Mouse (Mus musculus) intestine, postnatal 0 days (tissue): ENCODE results near the gene Bmp4. TPM values are rescaled to one million over a fixed set of nuclear protein-coding genes. Genes with fewer than 3 reads are reported as not detected.

Source experiments
- ATAC-seq: fragments of 200-750 bp; cut with Nextera tagmentation; 2 replicates; pipeline ENCODE4 v1.8.0; 2017; ENCODE audit warnings: mild to moderate bottlenecking, moderate TSS enrichment, moderate library complexity
- H3K27ac ChIP-seq: fragments of 300-500 bp; sonication (generic); 2 replicates; pipeline ENCODE4 v1.5.1; 2014; ENCODE audit warnings: mild to moderate bottlenecking, low read depth, low read length, moderate library complexity
- H3K27me3 ChIP-seq: fragments of 300-500 bp; sonication (generic); replicated peaks from 2 replicates; pipeline ENCODE4 v1.6.1; 2014; ENCODE audit warnings: low read length, mixed read lengths; ENCODE audit not compliant: control insufficient read depth, insufficient read depth
- H3K36me3 ChIP-seq: fragments of 300-500 bp; sonication (generic); 2 replicates; pipeline ENCODE4 v1.6.1; 2014; ENCODE audit warnings: mild to moderate bottlenecking, moderate library complexity; ENCODE audit not compliant: control insufficient read depth, insufficient read depth
- H3K4me1 ChIP-seq: fragments of 300-500 bp; sonication (generic); replicated peaks from 2 replicates; pipeline ENCODE4 v1.6.1; 2014; ENCODE audit warnings: antibody characterized with exemption, low read length, mixed read lengths; ENCODE audit not compliant: control insufficient read depth, insufficient read depth
- H3K4me2 ChIP-seq: fragments of 300-500 bp; sonication (generic); replicated peaks from 2 replicates; pipeline ENCODE4 v1.6.1; 2014; ENCODE audit warnings: low read depth, mild to moderate bottlenecking, moderate library complexity
- H3K4me3 ChIP-seq: fragments of 300-500 bp; sonication (generic); 2 replicates; pipeline ENCODE4 v1.5.1; 2014; ENCODE audit warnings: low read depth, low read length
- H3K9ac ChIP-seq: fragments of 300-500 bp; sonication (generic); 2 replicates; pipeline ENCODE4 v1.6.1; 2014; ENCODE audit warnings: mild to moderate bottlenecking, low read depth, low read length
- H3K9me3 ChIP-seq: fragments of 300-500 bp; sonication (generic); 2 replicates; pipeline ENCODE4 v1.6.1; 2016; ENCODE audit warnings: mixed run types; ENCODE audit not compliant: control insufficient read depth
- CTCF ChIP-seq: sonication (generic); IDR thresholded peaks from 2 replicates; pipeline ENCODE4 v1.5.1; 2016; ENCODE audit warnings: low read depth, mild to moderate bottlenecking, control low read depth, antibody characterized with exemption, moderate library complexity
- WGBS: fragments of 180-500 bp; shearing (Covaris S2); extraction: QIAGEN DNeasy Blood & Tissue Kit; methylation state at CpG from one replicate; pipeline ENCODE4 v1.1.7; 2014; 5-methylcytosine and 5-hydroxymethylcytosine counted together
- polyA plus RNA-seq: library from polyadenylated mRNA; unstranded; fragments of >200 nt; fragmentation: Nextera tagmentation; extraction: Ambion mirVana; gene quantifications from 2 replicates; pipeline ENCODE4 v1.2.1, GENCODE M21; 2015

Bmp4 gene
- polyA plus RNA-seq, 1 experiment from 2014 or later, result 20.2 TPM

DNA sequence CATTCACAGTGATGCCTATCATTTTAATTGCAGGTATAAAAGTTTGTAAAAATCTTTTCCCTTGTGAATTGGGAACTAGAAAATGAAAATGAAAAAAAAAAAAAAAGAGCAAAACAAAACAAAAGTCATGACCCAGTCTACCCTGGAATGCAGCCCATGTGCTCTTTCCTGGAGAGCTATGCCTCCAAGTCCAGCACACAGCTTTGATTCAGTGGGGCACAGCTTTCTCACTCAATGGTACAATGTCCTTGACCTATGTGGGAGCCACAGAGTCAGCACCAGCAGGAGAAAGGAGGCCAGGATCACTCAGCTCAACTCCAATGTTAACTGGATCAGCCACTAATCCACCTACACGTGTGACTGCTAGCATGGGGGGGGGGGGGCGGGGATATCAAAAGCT lies 9.5 kb upstream of the Bmp4 start:
- Histone ChIP-seq H3K9ac (no peak overlapping the region), H3K4me1 (no peaks in the 10 kb centered on the region), H3K27ac (no peak overlapping the region), H3K4me3 (no peak overlapping the region), H3K9me3 (no peaks in the 10 kb centered on the region), H3K4me2 (no peak overlapping the region), H3K27me3 (peaks cover 24% of the 10 kb centered on the region), H3K36me3 (no peaks in the 10 kb centered on the region)
- ATAC-seq, result no peak
- no peak for TF ChIP-seq CTCF
- WGBS, result 58% methylated on average over 2 of the region's 2 CpGs

DNA sequence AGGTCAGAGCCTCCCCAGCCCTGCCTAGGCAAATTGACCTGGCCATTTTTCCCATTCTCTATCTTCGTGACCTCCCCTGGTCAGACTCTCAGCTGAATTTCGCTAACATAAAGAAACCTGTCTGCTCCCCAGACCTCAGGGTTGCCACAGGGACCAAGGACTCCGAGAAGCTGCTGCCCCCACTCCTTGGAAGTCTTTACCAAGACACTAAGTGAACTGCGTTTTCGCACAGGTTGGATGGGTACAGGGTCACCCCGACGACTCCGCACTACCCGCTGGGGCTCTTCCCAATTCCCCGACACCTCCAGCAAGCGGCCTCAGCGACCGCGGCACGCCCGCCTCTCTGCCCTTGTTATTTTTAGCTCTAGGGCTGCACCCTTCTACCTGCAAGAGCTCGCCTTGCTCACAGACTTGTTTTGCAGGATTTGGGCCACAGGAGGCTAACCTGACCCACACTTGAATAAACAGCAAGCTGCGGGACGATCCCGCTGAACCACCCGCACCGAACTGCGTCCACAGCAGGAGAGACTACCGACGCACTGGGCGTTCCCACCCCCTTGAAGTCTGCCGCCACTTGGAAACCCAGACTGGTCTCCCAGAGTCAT lies 7.7 kb upstream of the Bmp4 start:
- no peaks in the 10 kb centered on the region for H3K4me1 ChIP-seq
- peak overlapping the region; percentile 51 for H3K4me2 ChIP-seq
- no peaks in the 10 kb centered on the region for H3K36me3 ChIP-seq
- no peak overlapping the region for H3K9ac ChIP-seq
- WGBS, result 9% methylated on average over 27 of the region's 27 CpGs
- ATAC-seq, result no peak
- H3K27me3 ChIP-seq, result peaks cover 24% of the 10 kb centered on the region
- no peak overlapping the region for H3K27ac ChIP-seq
- peak overlapping the region; percentile 1 for H3K4me3 ChIP-seq
- TF ChIP-seq CTCF, result no peak
- no peaks in the 10 kb centered on the region for H3K9me3 ChIP-seq

DNA sequence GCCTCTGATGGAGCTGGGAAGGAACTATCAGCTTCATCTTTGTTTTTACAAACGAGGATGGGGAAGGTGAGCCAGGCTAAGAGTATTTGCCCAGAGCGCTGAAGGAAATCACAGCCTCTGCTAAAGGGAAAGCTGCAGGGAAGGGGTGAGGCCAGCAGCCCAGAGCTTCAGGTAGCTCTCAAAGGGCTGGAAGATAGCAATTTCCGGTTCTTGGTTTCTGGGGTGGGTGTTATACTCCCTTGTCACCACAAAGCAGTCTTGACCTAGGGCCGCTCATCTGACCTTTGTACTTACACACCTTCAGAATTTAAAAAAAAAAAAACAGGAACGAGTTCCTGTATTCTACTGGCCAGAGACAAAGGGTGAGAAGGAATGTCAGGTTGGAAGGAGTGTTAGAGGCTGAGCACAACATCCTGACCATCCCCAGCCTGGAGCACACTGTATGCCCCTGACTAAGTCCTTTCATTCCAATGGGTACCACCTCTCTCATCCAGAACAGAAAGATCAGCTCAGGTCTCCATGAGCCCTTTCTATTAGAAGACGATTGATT lies 1.2 kb upstream of the Bmp4 start:
- Histone ChIP-seq H3K9me3 (no peaks in the 10 kb centered on the region), H3K36me3 (no peaks in the 10 kb centered on the region), H3K27me3 (peaks cover 52% of the 10 kb centered on the region), H3K27ac (no peak overlapping the region), H3K9ac (no peak overlapping the region), H3K4me2 (no peak overlapping the region), H3K4me3 (no peak overlapping the region), H3K4me1 (no peaks in the 10 kb centered on the region)
- 34% methylated on average over 6 of the region's 6 CpGs for WGBS
- ATAC-seq, result no peak
- no peak for TF ChIP-seq CTCF

DNA sequence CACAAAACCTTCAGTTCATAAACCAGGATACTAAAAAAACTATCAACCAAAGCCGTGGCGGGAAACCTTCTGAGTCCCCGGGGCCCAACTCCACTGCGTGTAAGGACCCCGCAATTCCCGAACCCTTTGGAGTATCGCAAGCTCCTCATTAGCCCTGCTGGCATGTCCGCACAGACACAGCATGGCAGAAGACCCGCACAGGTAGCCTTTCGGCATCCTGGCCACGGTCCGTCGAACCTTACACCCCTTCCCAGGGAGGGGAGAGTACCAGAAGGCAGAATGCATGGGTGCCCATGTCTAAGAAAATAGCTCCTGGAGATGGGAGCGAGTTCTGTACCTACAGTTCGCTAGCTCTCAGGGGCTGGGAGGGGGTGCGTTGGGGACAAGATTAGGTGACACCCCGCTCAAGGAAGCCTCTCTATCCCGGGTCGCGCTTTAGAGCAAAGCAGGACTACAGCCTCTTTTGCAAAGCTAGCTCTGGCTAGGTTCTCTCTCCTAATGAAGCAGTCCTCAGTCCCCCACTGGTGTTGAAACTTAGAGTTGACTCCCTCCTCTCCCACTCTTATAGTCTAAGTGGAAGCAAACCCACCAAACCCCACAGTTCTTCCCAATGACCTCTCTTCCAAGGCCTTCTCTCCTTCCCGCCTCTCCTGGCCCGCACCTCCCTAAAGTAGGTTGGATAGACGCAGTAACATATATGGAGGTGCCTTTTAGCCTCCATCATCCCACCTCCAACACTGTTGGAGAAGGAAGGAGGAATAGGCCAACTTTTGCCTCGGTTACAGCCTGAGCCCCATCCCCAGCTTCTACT lies 826 bp downstream of the Bmp4 start:
- Histone ChIP-seq H3K9me3 (no peaks in the 10 kb centered on the region), H3K27me3 (peaks cover 52% of the 10 kb centered on the region), H3K4me3 (peak overlapping the region; percentile 62), H3K4me1 (no peaks in the 10 kb centered on the region), H3K27ac (peak overlapping the region; percentile 9; the same call in 1 of the 2 replicates), H3K4me2 (peak overlapping the region; percentile 85), H3K9ac (peak overlapping the region; percentile 31), H3K36me3 (no peaks in the 10 kb centered on the region)
- WGBS, result 7% methylated on average over 24 of the region's 24 CpGs
- no peak for ATAC-seq
- no peak for TF ChIP-seq CTCF

DNA sequence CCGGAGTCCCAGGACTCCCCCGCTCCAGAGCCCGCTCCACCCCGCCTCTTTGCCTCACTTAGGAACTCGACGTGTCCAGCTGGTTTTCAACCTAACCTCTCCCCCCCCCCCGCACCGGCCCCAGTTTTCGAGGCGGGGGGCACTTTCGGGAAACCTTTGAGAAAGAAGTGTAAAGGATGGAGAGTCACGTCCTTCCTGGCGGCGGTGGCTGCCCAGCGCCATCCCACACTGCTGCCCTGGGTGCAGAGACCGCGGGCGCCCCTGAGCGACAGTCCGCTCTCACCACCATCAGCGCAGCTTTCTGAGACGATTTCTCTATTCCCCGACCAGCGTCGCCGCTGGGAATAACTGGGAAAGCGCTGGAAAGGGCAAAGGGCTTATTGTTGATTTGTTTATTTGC lies 1.8 kb downstream of the Bmp4 start:
- H3K4me2 ChIP-seq, result peak overlapping the region; percentile 85
- H3K27ac ChIP-seq, result peak overlapping the region; percentile 54
- no peak for ATAC-seq
- TF ChIP-seq CTCF, result peak; percentile 67
- H3K4me3 ChIP-seq, result peak overlapping the region; percentile 62
- H3K9me3 ChIP-seq, result no peaks in the 10 kb centered on the region
- no peaks in the 10 kb centered on the region for H3K4me1 ChIP-seq
- H3K9ac ChIP-seq, result peak overlapping the region; percentile 31
- no peaks in the 10 kb centered on the region for H3K36me3 ChIP-seq
- WGBS, result under 1% methylated on average over 27 of the region's 27 CpGs
- H3K27me3 ChIP-seq, result peaks cover 59% of the 10 kb centered on the region

DNA sequence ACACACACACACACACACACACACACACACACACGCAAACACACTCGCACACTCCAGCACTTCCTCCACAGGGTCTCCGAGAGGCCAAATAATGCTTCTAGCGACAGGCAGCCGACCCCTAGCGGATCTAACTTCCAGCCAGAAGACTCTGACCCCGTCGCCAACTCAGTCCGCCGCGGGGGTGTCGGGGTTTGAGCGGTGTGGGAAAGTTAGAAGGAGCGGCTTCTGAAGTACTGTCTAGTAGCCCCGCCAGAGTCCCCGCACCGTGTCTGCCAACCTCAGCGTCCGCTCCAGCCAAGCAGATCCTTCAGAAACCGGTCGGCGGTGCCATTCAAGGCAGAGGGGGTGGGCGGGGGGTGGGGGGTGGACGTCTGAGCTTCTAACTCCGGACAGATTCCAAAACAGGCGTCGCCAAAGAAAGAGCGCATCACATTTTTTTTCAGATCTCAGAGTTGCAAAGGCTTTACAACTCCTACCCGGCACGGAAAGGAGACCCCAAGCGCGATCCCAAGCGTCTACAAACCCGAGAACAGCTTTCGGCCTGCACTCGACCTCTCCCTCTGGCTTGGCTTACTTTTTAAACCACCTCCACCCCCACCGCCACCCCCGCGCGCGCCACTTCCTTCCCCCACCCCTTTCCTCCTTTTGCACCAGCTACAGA lies 2.5 kb downstream of the Bmp4 start:
- peak overlapping the region; percentile 85 for H3K4me2 ChIP-seq
- peak; percentile 44 for TF ChIP-seq CTCF
- H3K4me3 ChIP-seq, result peak overlapping the region; percentile 62
- ATAC-seq, result peak; percentile 19; the same call in 1 of the 2 replicates
- H3K27ac ChIP-seq, result peak overlapping the region; percentile 54
- under 1% methylated on average over 41 of the region's 41 CpGs for WGBS
- no peaks in the 10 kb centered on the region for H3K9me3 ChIP-seq
- H3K9ac ChIP-seq, result peak overlapping the region; percentile 31
- H3K4me1 ChIP-seq, result no peaks in the 10 kb centered on the region
- no peaks in the 10 kb centered on the region for H3K36me3 ChIP-seq
- peaks cover 61% of the 10 kb centered on the region for H3K27me3 ChIP-seq
